In the genomic region with DNA sequence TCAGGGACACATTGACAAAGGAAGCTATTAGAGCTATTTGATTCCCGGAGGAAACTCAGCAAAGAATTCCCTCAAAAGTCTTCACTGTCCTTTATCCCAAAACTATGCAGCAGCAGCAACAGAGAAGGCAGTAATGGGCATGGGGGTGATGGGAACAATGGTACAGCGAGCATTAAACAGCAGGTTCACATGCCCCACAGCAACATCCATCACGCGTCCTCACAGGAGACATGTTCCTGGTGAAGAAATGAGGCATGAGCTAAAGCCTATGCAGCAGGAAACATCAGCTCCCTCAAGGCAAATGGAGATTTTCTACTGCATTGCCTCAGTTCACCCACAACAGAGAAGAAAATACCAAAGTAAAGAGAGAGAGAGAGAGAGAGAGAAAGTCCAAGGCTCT, we compare ENCODE assay signal across 18 mouse cellular contexts.
A peak's percentile ranks its signal among the peaks of the same experiment; 100 is the strongest.
DNase-seq lines count a peak whose midpoint lies in the region; ATAC-seq and TF ChIP-seq lines count a peak whose summit lies in the region.
"Had no signal": no experiment of that assay in that cellular context is flagged by ENCODE, and none has a peak within 500 bp of the region (broad histone marks: within the 10 kb centered on the region; RNA-seq: fewer than 3 reads in every experiment).

No protein-coding gene starts in this region.

- ATAC-seq in heart, embryonic 12.5 days (ENCODE audit: insufficient number of reproducible peaks, low FRiP score): no peak
- 0 out of 2 replicates have a peak, but pooled peaks have one; percentile 20 for ATAC-seq in midbrain, embryonic 15.5 days (replicated peaks)
- ATAC-seq in hindbrain, postnatal 0 days: no peak
- ATAC-seq: CD4-positive, CD25-positive, alpha-beta regulatory T cell, adult 4 months; forebrain, embryonic 16.5 days had no signal

- H3K4me3 ChIP-seq in heart, embryonic 12.5 days: no peak overlapping the region
- no peak overlapping the region for H3K4me3 ChIP-seq in midbrain, embryonic 15.5 days
- no peak overlapping the region for H3K4me3 ChIP-seq in midbrain, embryonic 10.5 days
- H3K4me3 ChIP-seq in hindbrain, postnatal 0 days (ENCODE audit: low read length): no peak overlapping the region
- H3K4me3 ChIP-seq: embryonic facial prominence, embryonic 13.5 days; forebrain, embryonic 12.5 days; heart, embryonic 13.5 days had no signal

- no peak for TF ChIP-seq CTCF in brain, embryonic 14.5 days (IDR thresholded peaks at IDR 0.05; ENCODE audit: borderline replicate concordance, extremely low read depth, insufficient read depth, insufficient read length)
- TF ChIP-seq CTCF in hindbrain, postnatal 0 days (IDR thresholded peaks at IDR 0.05; ENCODE audit: low read depth): no peak

- no peak overlapping the region for H3K4me2 ChIP-seq in heart, embryonic 12.5 days
- no peak overlapping the region for H3K4me2 ChIP-seq in midbrain, embryonic 15.5 days
- no peak overlapping the region for H3K4me2 ChIP-seq in hindbrain, postnatal 0 days (ENCODE audit: low read depth, low read length)
- H3K4me2 ChIP-seq: embryonic facial prominence, embryonic 13.5 days; forebrain, embryonic 12.5 days; heart, embryonic 13.5 days had no signal

- no peak overlapping the region for H3K9ac ChIP-seq in heart, embryonic 12.5 days
- no peak overlapping the region for H3K9ac ChIP-seq in midbrain, embryonic 15.5 days
- no peak overlapping the region for H3K9ac ChIP-seq in hindbrain, postnatal 0 days (replicated peaks; ENCODE audit: low read length)
- H3K9ac ChIP-seq: embryonic facial prominence, embryonic 13.5 days; forebrain, embryonic 12.5 days; heart, embryonic 13.5 days had no signal

- WGBS in heart, embryonic 12.5 days: 71% methylated on average over 4 of the region's 4 CpGs
- WGBS in midbrain, embryonic 15.5 days: 59% methylated on average over 4 of the region's 4 CpGs
- WGBS in midbrain, embryonic 10.5 days: 91% methylated on average over 4 of the region's 4 CpGs
- WGBS in hindbrain, postnatal 0 days: 46% methylated on average over 4 of the region's 4 CpGs

- no peaks in the 10 kb centered on the region for H3K4me1 ChIP-seq in heart, embryonic 12.5 days (replicated peaks)
- no peaks in the 10 kb centered on the region for H3K4me1 ChIP-seq in midbrain, embryonic 15.5 days
- no peaks in the 10 kb centered on the region for H3K4me1 ChIP-seq in midbrain, embryonic 10.5 days
- peaks cover 10% of the 10 kb centered on the region; the same call in 1 of the 2 replicates for H3K4me1 ChIP-seq in hindbrain, postnatal 0 days (ENCODE audit: insufficient read depth, low read length)
- H3K4me1 ChIP-seq: embryonic facial prominence, embryonic 13.5 days; forebrain, embryonic 12.5 days; heart, embryonic 13.5 days had no signal

- H3K27ac ChIP-seq in heart, embryonic 12.5 days (ENCODE audit: poor library complexity, severe bottlenecking): no peak overlapping the region
- H3K27ac ChIP-seq in midbrain, embryonic 15.5 days: no peak overlapping the region
- no peak overlapping the region for H3K27ac ChIP-seq in midbrain, embryonic 10.5 days (replicated peaks)
- H3K27ac ChIP-seq in hindbrain, postnatal 0 days: no peak overlapping the region
- H3K27ac ChIP-seq: embryonic facial prominence, embryonic 13.5 days; forebrain, embryonic 12.5 days; heart, embryonic 13.5 days had no signal

- no peaks in the 10 kb centered on the region for H3K36me3 ChIP-seq in heart, embryonic 12.5 days
- no peaks in the 10 kb centered on the region for H3K36me3 ChIP-seq in midbrain, embryonic 15.5 days (replicated peaks)
- no peaks in the 10 kb centered on the region for H3K36me3 ChIP-seq in midbrain, embryonic 10.5 days
- no peaks in the 10 kb centered on the region for H3K36me3 ChIP-seq in hindbrain, postnatal 0 days (ENCODE audit: insufficient read depth, low read length)
- H3K36me3 ChIP-seq: embryonic facial prominence, embryonic 13.5 days; forebrain, embryonic 12.5 days; G1E; heart, embryonic 13.5 days had no signal

- no peaks in the 10 kb centered on the region for H3K9me3 ChIP-seq in heart, embryonic 12.5 days (replicated peaks)
- H3K9me3 ChIP-seq in midbrain, embryonic 15.5 days: no peaks in the 10 kb centered on the region
- no peaks in the 10 kb centered on the region for H3K9me3 ChIP-seq in midbrain, embryonic 10.5 days (replicated peaks)
- H3K9me3 ChIP-seq in hindbrain, postnatal 0 days (ENCODE audit: low read length): no peaks in the 10 kb centered on the region
- H3K9me3 ChIP-seq: embryonic facial prominence, embryonic 13.5 days; heart, embryonic 13.5 days had no signal

- DNase-seq in heart, adult 11 months: peak; percentile 44
- no peak for DNase-seq in midbrain, embryonic 10.5 days (ENCODE audit: low spot score)
- DNase-seq in brain, embryonic 14.5 days (ENCODE audit: low read depth): peak; percentile 40
- peak; percentile 18 for DNase-seq in hindbrain, postnatal 0 days (ENCODE audit: low spot score)
- DNase-seq in ovary, postnatal 36 days (ENCODE audit: low spot score): no peak
- DNase-seq in gastrocnemius, postnatal 10 days: no peak
- DNase-seq: adrenal gland, adult 8-10 months; B cell, adult 2 months; gastrocnemius, postnatal 14 days; heart, postnatal 36 days had no signal

- H3K27me3 ChIP-seq in heart, embryonic 12.5 days (replicated peaks): no peaks in the 10 kb centered on the region
- H3K27me3 ChIP-seq in midbrain, embryonic 15.5 days (replicated peaks): no peaks in the 10 kb centered on the region
- no peaks in the 10 kb centered on the region for H3K27me3 ChIP-seq in midbrain, embryonic 10.5 days (ENCODE audit: low read depth, poor library complexity, severe bottlenecking)
- no peaks in the 10 kb centered on the region for H3K27me3 ChIP-seq in hindbrain, postnatal 0 days (ENCODE audit: insufficient read depth, low read length)
- H3K27me3 ChIP-seq: embryonic facial prominence, embryonic 13.5 days; forebrain, embryonic 12.5 days; heart, embryonic 13.5 days had no signal

- no peak for TF ChIP-seq POLR2A in brain, embryonic 14.5 days (IDR thresholded peaks at IDR 0.05; ENCODE audit: borderline replicate concordance, extremely low read depth, insufficient read depth, insufficient read length, poor library complexity, severe bottlenecking)

Comparison
In these comparisons a context has a peak if more than half of its experiments do, and no peak if none do; other contexts are left out.
1. DNase-seq: peak in heart, adult 11 months (single experiment), brain, embryonic 14.5 days (single experiment) and hindbrain, postnatal 0 days (single experiment); none in midbrain, embryonic 10.5 days (single experiment), ovary, postnatal 36 days (single experiment) and gastrocnemius, postnatal 10 days (single experiment).